Mouse (Mus musculus): ENCODE results near the gene Chid1. TPM values are rescaled to one million over a fixed set of nuclear protein-coding genes. Genes with fewer than 3 reads are reported as not detected.
"Not testable (repeated sequence)": the region's sequence is repeated elsewhere in the genome, so short reads cannot be mapped to it uniquely, and the experiment has no call there.

The Chid1 gene
- polyA plus RNA-seq, 1 experiment from 2014 or later, result 27.2 TPM

- WGBS, result 77% methylated on average over 15 of the region's 15 CpGs
- no peak overlapping the region for H3K4me2 ChIP-seq
- peaks cover 15% of the 10 kb centered on the region for H3K27me3 ChIP-seq
- H3K36me3 ChIP-seq, result peaks cover 12% of the 10 kb centered on the region; the same call in 1 of the 2 replicates
- no peak overlapping the region for H3K9ac ChIP-seq
- H3K9me3 ChIP-seq (replicated peaks), result no peaks in the 10 kb centered on the region
- ATAC-seq (replicated peaks; ENCODE audit: insufficient number of reproducible peaks, insufficient read depth, low FRiP score, low read depth), result no peak
- no peak overlapping the region for H3K4me3 ChIP-seq
- H3K27ac ChIP-seq, result no peak overlapping the region
- peaks cover 41% of the 10 kb centered on the region for H3K4me1 ChIP-seq (replicated peaks)
Measured at GRCm38 (mm10) chr7:141457986-141458660, 81.5 kb downstream of the Chid1 start.

- peaks cover 7% of the 10 kb centered on the region for H3K27me3 ChIP-seq
- WGBS, result 88% methylated on average over 14 of the region's 14 CpGs
- peaks cover 13% of the 10 kb centered on the region; the same call in 1 of the 2 replicates for H3K36me3 ChIP-seq
- H3K9me3 ChIP-seq (replicated peaks), result no peaks in the 10 kb centered on the region
- no peak overlapping the region for H3K4me2 ChIP-seq
- H3K4me3 ChIP-seq, result no peak overlapping the region
- peaks cover 37% of the 10 kb centered on the region for H3K4me1 ChIP-seq (replicated peaks)
- ATAC-seq (replicated peaks; ENCODE audit: insufficient number of reproducible peaks, insufficient read depth, low FRiP score, low read depth), result no peak
- H3K9ac ChIP-seq, result no peak overlapping the region
- H3K27ac ChIP-seq, result no peak overlapping the region
Measured at GRCm38 (mm10) chr7:141457236-141457635, 82.4 kb downstream of the Chid1 start.

GRCm38 (mm10) chr7:141456739-141457138 is 82.9 kb downstream of the Chid1 start:
- no peak overlapping the region for H3K27ac ChIP-seq
- no peak for ATAC-seq (replicated peaks; ENCODE audit: insufficient number of reproducible peaks, insufficient read depth, low FRiP score, low read depth)
- H3K4me2 ChIP-seq, result peak overlapping the region; percentile 91
- H3K9me3 ChIP-seq (replicated peaks), result no peaks in the 10 kb centered on the region
- no peak overlapping the region; the same call in 1 of the 2 replicates for H3K9ac ChIP-seq
- H3K27me3 ChIP-seq, result peaks cover 3% of the 10 kb centered on the region
- peaks cover 18% of the 10 kb centered on the region for H3K36me3 ChIP-seq
- H3K4me3 ChIP-seq, result no peak overlapping the region
- peaks cover 32% of the 10 kb centered on the region for H3K4me1 ChIP-seq (replicated peaks)
- WGBS, result 79% methylated on average over 6 of the region's 6 CpGs

- Histone ChIP-seq H3K27ac (peak overlapping the region; percentile 94), H3K36me3 (peaks cover 26% of the 10 kb centered on the region), H3K9ac (peak overlapping the region; percentile 77), H3K4me3 (peak overlapping the region; percentile 75), H3K27me3 (peaks cover under 1% of the 10 kb centered on the region), H3K4me1 (replicated peaks) (peaks cover 22% of the 10 kb centered on the region), H3K4me2 (peak overlapping the region; percentile 91), H3K9me3 (replicated peaks) (no peaks in the 10 kb centered on the region)
- ATAC-seq (replicated peaks; ENCODE audit: insufficient number of reproducible peaks, insufficient read depth, low FRiP score, low read depth), result peak; percentile 60
- 2% methylated on average over 23 of the region's 23 CpGs for WGBS
Measured at GRCm38 (mm10) chr7:141455610-141456314, 83.9 kb downstream of the Chid1 start.

GRCm38 (mm10) chr7:141454967-141455551 is 84.6 kb downstream of the Chid1 start, which contains the start of gene Pnpla2:
Gene Pnpla2 (plus strand): TSS chr7:141455198.
- under 1% methylated on average over 45 of the region's 45 CpGs for WGBS
- peaks cover 32% of the 10 kb centered on the region for H3K36me3 ChIP-seq
- H3K4me3 ChIP-seq, result peak within 1 kb of the TSS; percentile 75
- ATAC-seq (replicated peaks; ENCODE audit: insufficient number of reproducible peaks, insufficient read depth, low FRiP score, low read depth), result peak; percentile 84
- H3K27ac ChIP-seq, result peak within 1 kb of the TSS; percentile 94
- peak within 1 kb of the TSS; percentile 91 for H3K4me2 ChIP-seq
- peak within 1 kb of the TSS; percentile 77 for H3K9ac ChIP-seq
- peaks cover 21% of the 10 kb centered on the region for H3K4me1 ChIP-seq (replicated peaks)
- no peaks in the 10 kb centered on the region for H3K9me3 ChIP-seq (replicated peaks)
- no peaks in the 10 kb centered on the region for H3K27me3 ChIP-seq

- H3K36me3 ChIP-seq, result peaks cover 35% of the 10 kb centered on the region
- ATAC-seq (replicated peaks; ENCODE audit: insufficient number of reproducible peaks, insufficient read depth, low FRiP score, low read depth), result no peak
- no peak overlapping the region for H3K27ac ChIP-seq
- H3K4me3 ChIP-seq, result no peak overlapping the region
- no peaks in the 10 kb centered on the region for H3K27me3 ChIP-seq
- no peak overlapping the region for H3K9ac ChIP-seq
- H3K4me2 ChIP-seq, result no peak overlapping the region
- 75% methylated on average over 2 of the region's 2 CpGs for WGBS
- H3K9me3 ChIP-seq (replicated peaks), result no peaks in the 10 kb centered on the region
- H3K4me1 ChIP-seq (replicated peaks), result peaks cover 23% of the 10 kb centered on the region
Measured at GRCm38 (mm10) chr7:141453636-141454035, 86.0 kb downstream of the Chid1 start.

GRCm38 (mm10) chr7:141451928-141452327 is 87.7 kb downstream of the Chid1 start:
- no peak for ATAC-seq (replicated peaks; ENCODE audit: insufficient number of reproducible peaks, insufficient read depth, low FRiP score, low read depth)
- H3K27ac ChIP-seq, result no peak overlapping the region
- peaks cover 35% of the 10 kb centered on the region for H3K36me3 ChIP-seq
- no peak overlapping the region for H3K4me3 ChIP-seq
- no peaks in the 10 kb centered on the region for H3K9me3 ChIP-seq (replicated peaks)
- H3K4me2 ChIP-seq, result no peak overlapping the region
- H3K9ac ChIP-seq, result no peak overlapping the region
- peaks cover 27% of the 10 kb centered on the region for H3K4me1 ChIP-seq (replicated peaks)
- H3K27me3 ChIP-seq, result no peaks in the 10 kb centered on the region

GRCm38 (mm10) chr7:141447110-141447991 is 92.3 kb downstream of the Chid1 start, which contains the start of gene Rplp2:
Gene Rplp2 (plus strand): TSS chr7:141447370.
- Histone ChIP-seq H3K9ac (peak within 1 kb of the TSS; percentile 90), H3K9me3 (replicated peaks) (no peaks in the 10 kb centered on the region), H3K36me3 (peaks cover 35% of the 10 kb centered on the region), H3K27ac (peak within 1 kb of the TSS; percentile 82), H3K4me1 (replicated peaks) (peaks cover 33% of the 10 kb centered on the region), H3K27me3 (no peaks in the 10 kb centered on the region), H3K4me2 (peak within 1 kb of the TSS; percentile 65), H3K4me3 (peak within 1 kb of the TSS; percentile 78)
- peak; percentile 88 for ATAC-seq (replicated peaks; ENCODE audit: insufficient number of reproducible peaks, insufficient read depth, low FRiP score, low read depth)
- under 1% methylated on average over 63 of the region's 63 CpGs for WGBS

GRCm38 (mm10) chr7:141446374-141446773 is 93.3 kb downstream of the Chid1 start:
- not testable (repeated sequence) for H3K9ac ChIP-seq; H3K9me3 ChIP-seq (replicated peaks); H3K27ac ChIP-seq; ATAC-seq (replicated peaks; ENCODE audit: insufficient number of reproducible peaks, insufficient read depth, low FRiP score, low read depth); H3K4me3 ChIP-seq; H3K27me3 ChIP-seq
- H3K4me2 ChIP-seq, result peak overlapping the region; percentile 65
- peaks cover 37% of the 10 kb centered on the region for H3K4me1 ChIP-seq (replicated peaks)
- WGBS, result 80% methylated on average over 3 of the region's 3 CpGs
- H3K36me3 ChIP-seq, result peaks cover 25% of the 10 kb centered on the region; the same call in 1 of the 2 replicates

GRCm38 (mm10) chr7:141443828-141444237 is 95.8 kb downstream of the Chid1 start, which contains the start of gene Pidd1:
Gene Pidd1 (minus strand): TSS chr7:141444025.
- peak; percentile 45; the same call in 1 of the 2 replicates for ATAC-seq (replicated peaks; ENCODE audit: insufficient number of reproducible peaks, insufficient read depth, low FRiP score, low read depth)
- Histone ChIP-seq H3K4me1 (replicated peaks) (peaks cover 47% of the 10 kb centered on the region), H3K27ac (peak within 1 kb of the TSS; percentile 70), H3K27me3 (no peaks in the 10 kb centered on the region), H3K4me2 (peak within 1 kb of the TSS; percentile 92), H3K9ac (peak within 1 kb of the TSS; percentile 65), H3K9me3 (replicated peaks) (no peaks in the 10 kb centered on the region), H3K4me3 (peak within 1 kb of the TSS; percentile 60), H3K36me3 (peaks cover 9% of the 10 kb centered on the region; the same call in 1 of the 2 replicates)
- under 1% methylated on average over 25 of the region's 25 CpGs for WGBS

Data from heart, embryonic 15.5 days (tissue).